Mouse (Mus musculus): Measurements from ENCODE around the gene Cers2. TPM values are rescaled to one million over a fixed set of nuclear protein-coding genes. Genes with fewer than 3 reads are reported as not detected.

Gene Cers2
- total RNA-seq, 2 experiments from 2014 or later, result 35.4 to 81.3 TPM

DNA sequence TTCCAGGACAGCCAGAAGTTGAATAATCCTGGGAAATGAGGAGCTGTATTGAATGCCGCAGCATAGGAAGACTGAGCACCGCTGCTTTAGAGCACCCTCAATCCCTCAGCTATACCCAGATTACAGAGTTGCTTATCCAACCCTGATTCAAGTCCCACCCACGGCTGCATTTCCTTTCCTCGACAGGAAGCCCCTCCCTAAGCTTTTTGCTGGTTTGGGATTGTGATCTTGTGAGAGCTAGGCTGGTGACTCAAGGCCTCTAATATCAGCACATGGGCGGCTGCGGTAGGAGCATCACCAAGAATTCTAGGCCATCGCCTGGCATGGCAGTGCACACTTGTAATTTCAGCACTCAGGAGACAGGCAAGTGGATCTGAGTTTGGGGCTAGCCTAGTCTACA is 28.1 kb upstream of the Cers2 start:
- no peak for ATAC-seq (replicated peaks; ENCODE audit: low FRiP score, poor library complexity, severe bottlenecking)

DNA sequence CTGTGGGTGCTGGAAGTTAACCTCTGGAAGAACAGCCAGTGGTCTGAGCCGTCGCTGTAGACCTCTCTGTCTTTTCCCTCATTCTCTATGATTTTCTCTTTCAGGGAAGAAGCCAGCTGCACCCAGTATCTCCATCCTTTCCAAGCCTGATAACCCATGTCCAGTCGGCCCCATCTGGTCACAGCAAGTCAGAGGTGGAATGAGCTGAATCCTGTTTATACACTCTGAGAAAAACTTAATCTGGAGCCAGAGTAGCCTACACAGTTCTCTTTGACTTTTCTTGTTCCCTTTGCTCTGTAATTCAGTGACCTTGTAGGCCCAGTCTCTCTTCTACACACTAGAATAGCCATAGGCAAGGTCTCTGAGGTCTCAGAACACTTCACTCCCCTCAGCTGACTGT is 27.1 kb upstream of the Cers2 start:
- no peak for ATAC-seq (replicated peaks; ENCODE audit: low FRiP score, poor library complexity, severe bottlenecking)

DNA sequence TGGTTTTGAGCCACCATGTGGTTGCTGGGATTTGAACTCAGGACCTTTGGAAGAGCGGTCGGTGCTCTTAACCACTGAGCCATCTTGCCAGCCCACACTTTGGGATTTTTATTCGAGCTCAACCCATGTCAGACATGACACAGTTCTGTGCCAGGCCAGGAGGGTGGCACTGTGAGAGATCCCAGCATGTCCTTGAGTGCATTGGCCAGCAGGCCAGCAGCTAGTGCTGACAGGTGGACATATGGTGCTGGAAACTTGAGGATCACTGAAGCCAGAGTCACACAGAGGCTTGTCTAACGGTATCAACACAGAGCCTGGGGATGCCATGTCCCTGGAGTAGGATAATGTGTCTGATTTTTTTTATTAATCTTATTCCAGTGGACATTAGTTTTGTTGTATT is 25.2 kb upstream of the Cers2 start:
- ATAC-seq (replicated peaks; ENCODE audit: low FRiP score, poor library complexity, severe bottlenecking), result no peak

DNA sequence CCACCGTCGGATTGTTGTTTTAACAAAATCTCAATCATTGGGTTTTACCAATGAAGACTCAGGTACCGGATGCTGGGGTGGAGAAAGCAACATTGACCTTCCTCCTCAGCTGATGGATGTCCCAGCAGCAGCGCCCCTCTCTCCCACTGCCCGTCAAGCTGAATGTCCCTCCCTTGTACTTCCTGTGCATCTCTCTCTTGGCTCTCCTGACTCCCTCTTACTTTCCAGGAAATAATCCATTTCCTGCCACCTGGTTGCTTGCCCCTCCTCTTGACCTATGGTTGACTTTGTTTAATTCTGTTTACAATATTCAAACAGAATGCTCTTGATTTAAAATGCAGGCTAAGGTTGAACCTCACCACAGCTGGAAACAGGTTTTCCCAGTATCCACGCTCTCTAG is 24.4 kb upstream of the Cers2 start:
- no peak for ATAC-seq (replicated peaks; ENCODE audit: low FRiP score, poor library complexity, severe bottlenecking)

DNA sequence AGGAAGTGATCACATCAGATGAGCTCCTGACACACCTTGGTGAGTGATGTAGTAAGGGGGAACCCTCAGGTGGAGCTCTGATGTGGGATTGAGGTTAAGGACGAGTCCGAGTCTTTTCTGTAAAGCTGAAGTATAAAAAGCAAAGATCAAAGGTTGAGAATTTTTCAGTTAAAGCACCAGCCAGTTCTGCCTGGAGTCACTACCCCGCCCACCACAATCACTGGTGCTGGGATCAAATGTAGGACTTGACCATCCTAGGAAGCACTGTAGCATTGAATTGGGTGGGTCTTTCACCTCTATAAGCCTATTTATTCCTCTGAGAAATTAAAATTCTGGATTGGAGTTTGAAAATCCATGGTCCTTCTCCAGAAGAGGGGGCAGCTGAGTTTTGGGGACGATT is 23.6 kb upstream of the Cers2 start:
- no peak for ATAC-seq (replicated peaks; ENCODE audit: low FRiP score, poor library complexity, severe bottlenecking)

DNA sequence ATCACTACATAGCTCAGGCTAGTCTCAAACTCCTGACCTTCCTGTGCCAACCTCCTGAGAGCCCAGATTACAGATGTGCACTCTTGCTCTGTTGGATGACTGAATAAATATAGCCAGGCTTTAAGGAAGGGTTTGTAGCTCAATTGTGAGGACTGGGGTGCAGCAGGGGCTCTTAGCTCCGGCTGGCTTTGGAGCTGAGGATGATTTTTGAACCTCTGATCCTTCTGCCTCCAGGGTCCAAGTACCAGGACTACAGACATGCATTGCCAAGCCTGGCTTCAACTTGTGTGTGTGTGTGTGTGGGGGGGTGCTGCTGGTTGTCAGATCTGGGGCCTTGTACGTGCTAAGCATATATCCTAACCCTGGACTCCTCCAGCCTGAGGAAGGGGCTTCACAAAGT is 21.7 kb upstream of the Cers2 start:
- no peak for ATAC-seq (replicated peaks; ENCODE audit: low FRiP score, poor library complexity, severe bottlenecking)

DNA sequence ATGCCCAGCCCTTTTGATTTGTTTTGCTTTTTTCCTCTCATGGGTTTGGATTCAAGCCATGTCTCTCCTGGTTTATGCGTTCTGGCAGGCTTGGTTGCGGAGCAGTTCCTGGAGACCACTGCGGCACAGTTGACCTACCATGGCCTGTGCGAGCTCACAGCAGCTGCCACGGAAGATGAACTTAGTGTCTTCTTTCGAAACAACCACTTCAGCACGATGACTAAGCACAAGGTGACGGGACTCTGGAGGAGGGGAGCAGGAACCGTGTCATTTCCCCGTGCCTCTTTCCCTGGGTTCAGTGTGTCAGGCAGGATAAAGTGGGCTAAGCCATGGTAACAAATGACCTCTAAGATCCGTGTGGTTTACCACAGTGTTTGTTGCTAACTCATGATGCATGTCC is 21.1 kb upstream of the Cers2 start:
- ATAC-seq (replicated peaks; ENCODE audit: low FRiP score, poor library complexity, severe bottlenecking), result no peak

DNA sequence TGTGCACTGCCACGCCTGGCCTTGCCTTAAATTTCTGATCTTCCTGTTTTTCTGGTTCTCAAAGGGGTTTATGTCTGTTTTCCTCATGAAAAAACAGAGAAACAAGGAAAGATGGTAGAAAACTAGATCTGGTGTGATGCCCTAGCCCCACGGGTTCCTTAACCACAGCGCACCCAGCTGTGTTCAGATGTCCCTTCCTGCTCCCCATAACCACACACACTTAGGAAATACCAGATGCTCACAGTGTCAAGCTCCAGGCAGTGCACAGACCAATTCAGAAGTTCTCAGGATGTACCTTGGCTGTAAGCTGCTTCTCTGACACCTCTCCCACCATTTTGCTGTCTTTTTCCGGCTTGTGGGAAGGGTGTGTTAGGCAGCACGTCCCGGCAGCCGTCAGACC is 20.3 kb upstream of the Cers2 start:
- no peak for ATAC-seq (replicated peaks; ENCODE audit: low FRiP score, poor library complexity, severe bottlenecking)

DNA sequence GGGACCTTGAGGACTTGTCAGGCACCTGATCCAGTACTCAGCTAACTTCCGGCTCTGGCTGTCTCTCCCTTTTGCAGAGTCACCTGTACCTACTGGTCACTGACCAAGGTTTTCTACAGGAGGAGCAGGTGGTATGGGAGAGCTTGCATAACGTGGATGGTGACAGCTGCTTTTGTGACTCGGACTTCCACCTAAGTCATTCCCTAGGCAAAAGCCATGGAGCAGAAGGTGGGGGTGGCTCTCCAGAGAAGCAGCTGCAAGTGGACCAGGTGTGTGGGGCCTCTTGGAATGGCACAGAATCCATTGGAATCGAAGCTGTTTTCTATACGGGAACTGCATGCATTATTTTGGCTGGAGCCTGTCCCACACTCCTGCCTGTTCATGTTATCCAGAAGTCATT is 19.9 kb upstream of the Cers2 start:
- no peak for ATAC-seq (replicated peaks; ENCODE audit: low FRiP score, poor library complexity, severe bottlenecking)

DNA sequence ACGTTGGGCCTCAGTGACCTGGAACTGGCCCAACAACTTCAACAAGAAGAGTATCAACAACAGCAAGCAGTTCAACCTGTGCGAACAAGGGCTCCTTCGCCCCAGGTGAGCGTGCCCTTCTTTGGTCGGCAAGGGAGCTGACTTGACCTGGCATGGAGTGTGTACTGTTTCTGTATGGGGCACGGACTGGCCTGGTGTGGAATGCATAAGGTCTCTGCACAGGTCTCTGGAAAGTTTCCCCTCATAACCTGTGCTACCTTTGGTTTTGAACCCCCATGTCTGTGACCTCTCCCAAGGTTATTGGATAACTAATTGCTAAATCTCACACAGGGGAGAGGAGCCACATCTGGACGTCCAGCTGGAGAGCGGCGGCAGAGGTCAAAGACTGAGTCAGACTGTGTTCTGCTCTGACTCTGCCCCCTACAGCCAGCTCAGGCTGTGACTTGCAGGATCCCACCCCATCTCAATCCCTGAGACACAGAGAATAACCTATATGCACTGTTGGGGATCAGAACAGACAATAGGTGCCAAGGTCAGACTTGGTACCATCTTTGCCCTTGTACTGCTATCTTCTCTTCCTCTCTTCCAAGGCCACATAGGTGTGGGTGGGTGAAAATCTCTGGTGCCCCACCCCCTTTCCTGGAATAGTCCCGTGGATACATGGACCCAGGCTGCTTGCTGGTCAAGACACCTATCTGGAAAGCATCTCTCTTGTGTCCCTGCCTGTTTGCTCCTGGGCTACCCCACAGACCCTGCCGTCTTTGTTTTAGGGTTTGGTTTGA is 19.1 kb upstream of the Cers2 start:
- peak; percentile 28; the same call in 1 of the 2 replicates for ATAC-seq (replicated peaks; ENCODE audit: low FRiP score, poor library complexity, severe bottlenecking)

DNA sequence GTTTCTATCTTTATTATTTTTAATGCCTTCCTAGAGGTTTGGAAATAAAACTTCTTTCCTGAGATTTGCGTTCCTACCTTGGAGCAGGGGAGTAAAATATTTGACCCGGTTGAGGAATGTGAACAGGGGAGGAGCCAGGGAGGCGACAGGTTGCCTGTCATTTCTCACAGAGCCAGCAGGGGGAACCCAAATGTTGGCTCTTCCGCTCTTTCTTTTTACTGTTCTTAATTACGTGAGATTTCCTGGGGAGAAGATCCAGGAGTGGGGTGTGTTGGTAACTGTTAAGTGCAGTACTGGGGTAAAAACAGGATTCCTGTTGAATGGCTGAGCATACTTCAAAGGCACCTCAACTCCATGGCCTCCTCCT is 18.5 kb upstream of the Cers2 start:
- peak; percentile 86 for ATAC-seq (replicated peaks; ENCODE audit: low FRiP score, poor library complexity, severe bottlenecking)

DNA sequence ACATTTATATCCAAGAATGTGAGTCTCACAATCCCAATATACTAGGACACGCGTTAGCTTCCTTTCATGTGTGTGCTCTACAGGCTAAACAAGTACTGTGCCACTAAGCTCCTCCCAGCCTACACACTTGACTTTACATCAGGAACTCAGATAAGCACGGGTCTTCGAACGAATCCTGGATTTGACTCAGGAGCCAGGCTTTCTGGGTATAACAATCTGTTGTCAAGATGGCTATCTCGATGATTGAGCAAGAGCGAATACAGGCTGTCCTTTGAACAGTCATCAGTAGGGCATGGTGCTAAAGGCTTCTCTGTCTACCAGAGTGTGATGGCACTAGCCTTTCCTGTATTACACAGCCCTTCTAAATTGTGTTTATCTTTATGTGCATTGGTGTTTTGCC is 16.6 kb upstream of the Cers2 start:
- no peak for ATAC-seq (replicated peaks; ENCODE audit: low FRiP score, poor library complexity, severe bottlenecking)

DNA sequence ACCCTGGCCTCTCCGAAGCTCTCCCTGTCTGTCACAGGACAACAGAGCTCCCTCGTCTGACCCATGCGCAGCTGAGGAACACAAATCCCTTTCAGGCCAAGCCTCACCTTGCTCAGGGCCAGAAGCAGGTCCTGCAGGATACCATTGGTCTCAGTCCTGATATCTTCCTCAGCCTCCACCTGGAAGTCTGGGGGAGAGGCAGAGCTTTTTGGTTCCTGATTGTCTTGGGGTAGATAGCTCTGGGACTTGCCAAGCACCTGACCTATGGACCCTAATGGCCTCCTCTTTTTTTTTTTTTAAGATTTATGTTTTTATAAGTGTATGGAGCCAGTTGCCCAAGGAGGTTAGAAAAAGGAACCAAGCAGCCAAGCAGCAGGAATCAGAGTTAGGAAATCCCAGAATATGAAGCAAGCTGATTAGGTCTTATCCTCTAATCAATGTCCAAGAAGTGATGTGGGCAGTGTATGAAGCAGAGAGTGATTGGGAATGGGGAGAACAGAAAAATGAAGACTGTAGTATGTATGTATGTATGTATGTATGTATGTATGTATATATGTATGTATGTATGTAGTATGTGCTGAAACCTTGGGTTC is 13.3 kb upstream of the Cers2 start:
- no peak for ATAC-seq (replicated peaks; ENCODE audit: low FRiP score, poor library complexity, severe bottlenecking)

DNA sequence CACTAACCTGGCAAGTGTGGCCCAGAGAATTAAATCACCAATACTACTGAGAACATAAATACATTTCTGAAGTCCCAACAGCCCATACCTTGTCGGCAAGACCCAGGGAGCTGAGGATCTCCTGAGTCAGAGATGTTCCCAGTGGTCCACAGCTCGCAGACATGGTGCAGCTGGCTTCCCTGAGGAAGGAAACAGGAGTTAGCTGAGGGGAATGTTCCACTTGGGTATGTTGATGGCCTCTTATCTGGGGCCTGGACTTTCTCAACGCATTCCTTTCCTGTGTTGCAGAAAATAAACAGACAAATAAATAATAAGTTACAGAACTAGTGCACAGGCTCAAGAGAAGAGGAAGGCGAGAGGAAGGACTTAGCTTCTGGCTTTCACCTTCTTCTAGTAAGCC is 8.3 kb upstream of the Cers2 start:
- ATAC-seq (replicated peaks; ENCODE audit: low FRiP score, poor library complexity, severe bottlenecking), result no peak

DNA sequence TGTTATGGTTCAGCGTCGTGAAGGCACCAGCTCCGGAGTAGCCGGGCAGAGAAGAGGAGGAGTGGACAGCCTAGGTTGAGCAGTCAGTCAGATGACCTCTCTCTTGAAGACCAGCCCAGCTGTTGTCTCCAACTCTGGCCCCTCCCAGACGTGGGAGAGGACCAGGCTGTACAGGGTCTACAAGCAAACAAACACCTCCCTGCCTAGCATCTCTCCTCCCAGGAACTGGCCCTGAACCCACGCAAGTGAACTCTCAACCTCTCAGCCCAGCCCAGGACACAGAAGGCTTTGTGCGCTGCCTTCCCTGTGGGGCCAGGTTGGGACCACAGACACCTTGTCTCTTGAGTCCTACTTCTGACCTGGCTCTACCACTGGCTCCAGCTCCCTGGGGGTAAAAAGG is 7.5 kb upstream of the Cers2 start, which contains the start of gene Anxa9:
Gene Anxa9, minus strand, starts transcription at position 77 of the 400 bp plus-strand sequence.
- no peak for ATAC-seq (replicated peaks; ENCODE audit: low FRiP score, poor library complexity, severe bottlenecking)

DNA sequence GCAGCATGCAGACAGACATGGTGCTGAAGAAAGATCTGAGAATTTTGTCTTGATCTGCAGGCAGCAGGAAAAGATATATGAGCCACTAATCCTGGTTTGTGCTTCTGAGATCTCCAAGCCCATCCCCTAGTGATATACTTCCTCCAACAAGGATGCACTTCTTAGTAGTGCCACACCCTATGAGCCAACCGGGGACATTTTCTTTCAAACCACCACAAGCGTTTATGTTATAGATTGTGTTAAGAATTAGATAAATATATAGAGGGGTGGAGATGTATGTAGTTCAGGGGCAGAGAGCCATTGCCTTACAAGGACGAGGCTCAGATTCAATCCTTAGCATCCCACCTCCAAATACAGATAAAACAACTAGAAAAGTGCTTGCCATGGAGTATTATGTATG is 4.1 kb upstream of the Cers2 start:
- ATAC-seq (replicated peaks; ENCODE audit: low FRiP score, poor library complexity, severe bottlenecking), result no peak

DNA sequence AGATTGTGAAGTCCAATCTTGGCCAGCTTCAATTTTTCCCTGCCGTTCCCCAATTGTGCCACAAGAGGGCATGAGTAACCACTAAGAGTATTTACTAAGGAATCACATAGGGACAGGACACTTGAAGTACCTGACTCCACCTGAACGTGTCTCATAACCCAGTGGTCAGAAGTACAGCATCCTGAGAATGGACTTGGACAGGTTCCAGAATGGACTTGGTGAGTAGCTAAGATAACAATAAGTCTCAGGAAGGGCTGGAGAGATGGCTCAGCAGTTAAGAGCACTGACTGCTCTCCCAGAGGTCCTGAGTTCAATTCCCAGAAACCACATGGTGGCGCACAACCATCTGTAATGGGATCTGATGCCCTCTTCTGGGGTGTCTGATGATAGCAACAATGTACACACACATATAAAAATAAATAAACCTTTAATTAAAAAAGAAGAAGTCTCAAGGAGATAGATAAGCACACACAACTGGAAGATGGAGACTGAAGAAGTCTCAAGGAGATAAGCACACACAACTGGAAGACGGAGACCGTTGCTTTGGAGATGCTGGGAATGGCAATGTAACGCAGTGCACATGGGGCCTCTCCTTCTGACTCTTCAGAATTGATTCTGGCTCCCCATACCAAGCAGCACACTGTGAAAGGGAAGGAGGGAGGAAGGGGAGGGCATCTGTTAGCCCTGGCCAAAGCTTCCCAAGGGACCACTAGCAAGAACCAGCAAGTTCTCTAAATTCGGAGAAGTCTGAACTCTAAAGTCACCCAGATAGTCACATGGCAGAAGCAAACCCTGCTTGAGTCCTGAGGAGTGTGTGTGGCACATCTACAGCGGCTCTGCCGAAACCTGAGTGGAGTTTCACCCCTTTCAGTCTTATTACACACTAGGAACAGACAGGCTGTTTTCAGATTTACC is 3.4 kb upstream of the Cers2 start:
- ATAC-seq (replicated peaks; ENCODE audit: low FRiP score, poor library complexity, severe bottlenecking), result peak; percentile 59

DNA sequence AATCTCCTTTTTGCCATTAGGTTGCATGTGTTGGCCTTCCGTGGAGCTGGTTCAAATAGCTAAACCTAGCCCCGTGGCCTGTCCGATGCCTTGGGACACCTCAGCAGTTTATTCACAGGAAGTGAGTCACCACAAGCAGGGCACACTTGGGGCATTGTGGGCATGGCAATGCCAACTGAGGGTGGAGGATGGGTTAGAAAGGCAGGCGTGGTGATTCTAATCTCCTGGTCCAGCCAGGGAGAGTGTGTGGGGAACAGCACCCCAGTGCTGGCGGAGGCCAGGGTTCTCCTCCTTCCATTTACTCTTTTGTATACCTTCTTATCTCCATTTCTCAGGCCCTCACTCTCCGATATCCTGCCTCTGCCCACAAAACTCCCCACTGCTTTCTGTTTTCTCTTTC is 2.0 kb upstream of the Cers2 start:
- ATAC-seq (replicated peaks; ENCODE audit: low FRiP score, poor library complexity, severe bottlenecking), result peak; percentile 53

DNA sequence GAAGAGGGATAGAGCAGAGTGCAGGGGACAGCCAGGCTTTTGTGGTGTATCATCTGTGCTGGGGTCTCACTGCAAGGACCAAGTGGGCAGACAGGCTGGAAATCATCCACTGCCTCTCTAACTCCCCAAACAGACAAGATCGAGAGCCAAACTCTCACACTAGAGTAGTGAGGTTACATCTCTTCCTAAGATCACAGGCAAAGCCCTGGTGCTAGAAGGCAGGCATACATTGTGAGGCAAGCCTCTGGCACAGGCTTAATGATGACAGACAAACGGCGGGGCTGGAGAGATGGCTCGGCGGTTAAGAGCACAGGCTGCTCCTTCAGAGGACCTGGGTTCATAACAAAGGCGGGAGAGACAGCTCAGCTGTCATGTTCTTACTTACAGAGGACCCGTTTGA is 1.1 kb upstream of the Cers2 start:
- no peak for ATAC-seq (replicated peaks; ENCODE audit: low FRiP score, poor library complexity, severe bottlenecking)

DNA sequence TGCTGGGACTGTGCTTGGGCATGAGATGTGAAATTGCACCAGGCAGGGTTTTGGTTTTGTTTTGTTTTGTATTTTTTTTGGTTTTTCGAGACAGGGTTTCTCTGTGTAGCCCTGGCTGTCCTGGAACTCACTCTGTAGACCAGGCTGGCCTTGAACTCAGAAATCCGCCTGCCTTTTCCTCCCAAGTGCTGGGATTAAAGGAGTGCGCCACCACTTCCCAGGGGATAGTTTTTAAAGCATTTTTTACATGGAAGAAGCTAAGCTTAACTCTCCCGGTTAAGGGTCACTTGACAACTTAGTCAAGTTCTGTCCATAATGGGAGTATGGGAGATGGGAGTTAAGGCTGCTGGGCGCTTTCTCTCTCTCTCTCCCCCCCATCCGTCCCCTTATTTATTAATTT is 516 bp upstream of the Cers2 start:
- ATAC-seq (replicated peaks; ENCODE audit: low FRiP score, poor library complexity, severe bottlenecking), result no peak
